Mouse (Mus musculus) spleen, adult 10 weeks (tissue): Measurements from ENCODE around the gene Ccnd2. TPM values are rescaled to one million over a fixed set of nuclear protein-coding genes. Genes with fewer than 3 reads are reported as not detected.

Source experiments
- polyA plus RNA-seq: library from polyadenylated mRNA; stranded (reverse); fragments of 350-450 nt; fragmentation: Illumina TruSeq; extraction: RNeasy Lipid Tissue Mini Kit (QIAGEN cat#74804); gene quantifications from one replicate; pipeline ENCODE4 v1.2.3, GENCODE M21; 2015; ENCODE audit warnings: low replicate concordance; ENCODE audit not compliant: insufficient read depth

The Ccnd2 gene
- polyA plus RNA-seq = 79.2 TPM

GRCm38 (mm10) chr6:127152106-127152951, at the start of gene Ccnd2:
Gene Ccnd2 (minus strand): TSS chr6:127152193.

GRCm38 (mm10) chr6:127109402-127109930, 42.5 kb downstream of the Ccnd2 start, which contains the start of gene Tigar:
Gene Tigar (minus strand): TSS chr6:127109557.

Other genes starting within 250 kb of the Ccnd2 start
- gene Dyrk4, start 230.4 kb downstream of the Ccnd2 start, polyA plus RNA-seq = 0.66 TPM
- gene Rad51ap1, start 212.6 kb downstream of the Ccnd2 start, polyA plus RNA-seq = 13.6 TPM
- 32.3 TPM for gene D6Wsu163e, start 212.2 kb downstream of the Ccnd2 start, polyA plus RNA-seq
- gene Fgf6, start 136.6 kb downstream of the Ccnd2 start, polyA plus RNA-seq = not detected
- gene Fgf23, start 79.3 kb downstream of the Ccnd2 start, polyA plus RNA-seq = not detected
- gene Tigar, start 42.6 kb downstream of the Ccnd2 start, polyA plus RNA-seq = 9.0 TPM